Comparison of ENCODE assay signal across 10 mouse cellular contexts in genomic region chr19:4981767-4982166, GRCm38 (mm10). TPM values are rescaled to one million over a fixed set of nuclear protein-coding genes. Genes with fewer than 3 reads are reported as not detected.
DNase-seq lines count a peak whose midpoint lies in the region; ATAC-seq and TF ChIP-seq lines count a peak whose summit lies in the region.
"Had no signal": no experiment of that assay in that cellular context is flagged by ENCODE, and none has a peak within 500 bp of the region (broad histone marks: within the 10 kb centered on the region; RNA-seq: fewer than 3 reads in every experiment).

No protein-coding gene starts in this region.

- H3K27me3 ChIP-seq in heart, embryonic 10.5 days (ENCODE audit: insufficient read depth, poor library complexity, severe bottlenecking), result peaks cover 38% of the 10 kb centered on the region
- no peaks in the 10 kb centered on the region for H3K27me3 ChIP-seq in thymus, adult 2 months (ENCODE audit: control insufficient read depth, insufficient read depth, low read length)
- no peaks in the 10 kb centered on the region for H3K27me3 ChIP-seq in lung, postnatal 0 days (replicated peaks; ENCODE audit: insufficient read depth, low read length)

- no peak for TF ChIP-seq EP300 in lung, postnatal 0 days (IDR thresholded peaks at IDR 0.05)

- H3K4me1 ChIP-seq in heart, embryonic 10.5 days, result no peaks in the 10 kb centered on the region
- H3K4me1 ChIP-seq in thymus, adult 2 months (replicated peaks; ENCODE audit: control insufficient read depth, insufficient read depth, low read length), result peaks cover 12% of the 10 kb centered on the region
- no peaks in the 10 kb centered on the region for H3K4me1 ChIP-seq in lung, postnatal 0 days (ENCODE audit: insufficient read depth, low read depth, low read length)
- H3K4me1 ChIP-seq: embryonic facial prominence, embryonic 13.5 days; limb, embryonic 13.5 days had no signal

- no peak for TF ChIP-seq CTCF in thymus, adult 2 months (IDR thresholded peaks at IDR 0.05; ENCODE audit: borderline replicate concordance, control insufficient read depth, extremely low read depth, insufficient read depth, low read length, poor library complexity)
- peak; percentile 80 for TF ChIP-seq CTCF in lung, postnatal 0 days (IDR thresholded peaks at IDR 0.05)

- H3K4me2 ChIP-seq in lung, postnatal 0 days (replicated peaks; ENCODE audit: low read depth, low read length), result no peak overlapping the region
- H3K4me2 ChIP-seq: embryonic facial prominence, embryonic 13.5 days; limb, embryonic 13.5 days had no signal

- TF ChIP-seq POLR2A in thymus, adult 2 months (IDR thresholded peaks at IDR 0.05; ENCODE audit: control insufficient read depth, extremely low read depth, insufficient read depth, low read length, poor library complexity), result no peak

- H3K4me3 ChIP-seq in heart, embryonic 10.5 days, result no peak overlapping the region
- no peak overlapping the region for H3K4me3 ChIP-seq in thymus, adult 2 months (ENCODE audit: control insufficient read depth, insufficient read depth, low read length)
- no peak overlapping the region for H3K4me3 ChIP-seq in lung, postnatal 0 days (ENCODE audit: low read depth, low read length)
- H3K4me3 ChIP-seq: embryonic facial prominence, embryonic 13.5 days; limb, embryonic 13.5 days had no signal

- DNase-seq in heart, adult 8-10 months (ENCODE audit: low spot score), result peak; percentile 39
- no peak for DNase-seq in heart, embryonic 10.5 days (ENCODE audit: low spot score)
- peak; percentile 40 for DNase-seq in thymus, adult 2 months
- DNase-seq in thymus, postnatal 36 days, result no peak
- peak; percentile 41 for DNase-seq in c-Kit-negative CD71-positive TER-119-positive erythroid progenitor cells, embryonic 14.5 days (ENCODE audit: low read depth, low spot score)
- peak; percentile 69 for DNase-seq in forelimb bud, embryonic 11.5 days (ENCODE audit: low read depth, low spot score)
- peak; percentile 72 for DNase-seq in lung, postnatal 0 days (ENCODE audit: low spot score)

- peaks cover 7% of the 10 kb centered on the region; the same call in 1 of the 2 replicates for H3K36me3 ChIP-seq in heart, embryonic 10.5 days
- H3K36me3 ChIP-seq in thymus, adult 2 months (ENCODE audit: control insufficient read depth, insufficient read depth, low read length), result no peaks in the 10 kb centered on the region
- no peaks in the 10 kb centered on the region for H3K36me3 ChIP-seq in lung, postnatal 0 days (ENCODE audit: insufficient read depth, low read length)
- H3K36me3 ChIP-seq: embryonic facial prominence, embryonic 13.5 days; limb, embryonic 13.5 days had no signal

- H3K27ac ChIP-seq in heart, embryonic 10.5 days, result no peak overlapping the region
- H3K27ac ChIP-seq in thymus, adult 2 months (ENCODE audit: control insufficient read depth, insufficient read depth, low read length), result no peak overlapping the region
- H3K27ac ChIP-seq in lung, postnatal 0 days (ENCODE audit: low read length), result no peak overlapping the region
- H3K27ac ChIP-seq: embryonic facial prominence, embryonic 13.5 days; limb, embryonic 13.5 days had no signal

- no peak for ATAC-seq in lung, postnatal 0 days
- no peak for ATAC-seq in granulocyte monocyte progenitor cell, adult 5-6 weeks (replicated peaks; ENCODE audit: poor library complexity, severe bottlenecking)

- no peak overlapping the region for H3K9ac ChIP-seq in lung, postnatal 0 days (replicated peaks; ENCODE audit: low read depth)
- H3K9ac ChIP-seq: embryonic facial prominence, embryonic 13.5 days; limb, embryonic 13.5 days had no signal

- no peaks in the 10 kb centered on the region for H3K9me3 ChIP-seq in heart, embryonic 10.5 days
- H3K9me3 ChIP-seq in lung, postnatal 0 days (ENCODE audit: low read length), result no peaks in the 10 kb centered on the region
- H3K9me3 ChIP-seq: embryonic facial prominence, embryonic 13.5 days; limb, embryonic 13.5 days had no signal

RNA-seq across cellular contexts. Expression of gene Npas4, which starts 8.3 kb away (rescaled TPM):
- total RNA-seq in heart, adult 8-10 months (2022), result under 1 TPM in 1 of 4 experiments, not detected in 3; 0.08 TPM
- polyA plus RNA-seq in heart, embryonic 10.5 days (2016; fragmentation: Nextera tagmentation; extraction: Ambion mirVana), result 0.24 and 0.34 TPM in 2 replicates
- 0.57 and 0.59 TPM in 2 replicates for polyA plus RNA-seq in thymus, adult 2 months (2012; rRNA removed)
- 0.04 TPM in 1 of 2 replicates, not detected in the other for polyA plus RNA-seq in lung, postnatal 0 days (2015; fragmentation: Nextera tagmentation; extraction: Ambion mirVana)
- not detected in 2 replicates for total RNA-seq in granulocyte monocyte progenitor cell, adult 5-6 weeks (2014; fragmentation: Nextera tagmentation)
- not detected in 2 replicates for total RNA-seq in granulocyte monocyte progenitor cell, adult 5-6 weeks (2017)
- polyA plus RNA-seq: embryonic facial prominence, embryonic 13.5 days; limb, embryonic 13.5 days had no signal

RNA-seq across cellular contexts. Expression of gene Mrpl11, which starts 19.8 kb away (rescaled TPM):
- 10 to 100 TPM; 62.8 to 74.0 (median 69.9) TPM for total RNA-seq in heart, adult 8-10 months (2022)
- 128 and 142 TPM in 2 replicates for polyA plus RNA-seq in heart, embryonic 10.5 days (2016; fragmentation: Nextera tagmentation; extraction: Ambion mirVana)
- 25.8 and 27.3 TPM in 2 replicates for polyA plus RNA-seq in thymus, adult 2 months (2012; rRNA removed)
- polyA plus RNA-seq in lung, postnatal 0 days (2015; fragmentation: Nextera tagmentation; extraction: Ambion mirVana), result 52.1 and 55.1 TPM in 2 replicates
- 51.9 and 53.3 TPM in 2 replicates for total RNA-seq in granulocyte monocyte progenitor cell, adult 5-6 weeks (2014; fragmentation: Nextera tagmentation)
- 58.8 and 81.4 TPM in 2 replicates for total RNA-seq in granulocyte monocyte progenitor cell, adult 5-6 weeks (2017)

RNA-seq across cellular contexts. Expression of gene Peli3, which starts 38.8 kb away (rescaled TPM):
- 1 to 10 TPM; 3.8 to 7.6 (median 5.2) TPM for total RNA-seq in heart, adult 8-10 months (2022)
- polyA plus RNA-seq in heart, embryonic 10.5 days (2016; fragmentation: Nextera tagmentation; extraction: Ambion mirVana), result 0.32 and 1.0 TPM in 2 replicates
- 2.1 and 2.3 TPM in 2 replicates for polyA plus RNA-seq in thymus, adult 2 months (2012; rRNA removed)
- polyA plus RNA-seq in lung, postnatal 0 days (2015; fragmentation: Nextera tagmentation; extraction: Ambion mirVana), result 0.85 and 1.8 TPM in 2 replicates
- total RNA-seq in granulocyte monocyte progenitor cell, adult 5-6 weeks (2014; fragmentation: Nextera tagmentation), result not detected in 2 replicates
- total RNA-seq in granulocyte monocyte progenitor cell, adult 5-6 weeks (2017), result 0.10 and 3.3 TPM in 2 replicates

RNA-seq across cellular contexts. Expression of gene Slc29a2, which starts 41.9 kb away (rescaled TPM):
- 10 to 100 TPM in 2 of 4 experiments, 1 to 10 TPM in 2; 8.8 to 11.9 (median 10.6) TPM for total RNA-seq in heart, adult 8-10 months (2022)
- polyA plus RNA-seq in heart, embryonic 10.5 days (2016; fragmentation: Nextera tagmentation; extraction: Ambion mirVana), result 7.6 and 12.0 TPM in 2 replicates
- polyA plus RNA-seq in thymus, adult 2 months (2012; rRNA removed), result 12.7 and 14.6 TPM in 2 replicates
- polyA plus RNA-seq in lung, postnatal 0 days (2015; fragmentation: Nextera tagmentation; extraction: Ambion mirVana), result 0.88 TPM in 2 replicates
- total RNA-seq in granulocyte monocyte progenitor cell, adult 5-6 weeks (2014; fragmentation: Nextera tagmentation), result 3.1 and 12.2 TPM in 2 replicates
- 2.5 and 4.2 TPM in 2 replicates for total RNA-seq in granulocyte monocyte progenitor cell, adult 5-6 weeks (2017)

RNA-seq across cellular contexts. Expression of gene Dpp3, which starts 53.7 kb away (rescaled TPM):
- 10 to 100 TPM; 17.0 to 20.0 (median 18.3) TPM for total RNA-seq in heart, adult 8-10 months (2022)
- polyA plus RNA-seq in heart, embryonic 10.5 days (2016; fragmentation: Nextera tagmentation; extraction: Ambion mirVana), result 155 and 156 TPM in 2 replicates
- polyA plus RNA-seq in thymus, adult 2 months (2012; rRNA removed), result 153 and 175 TPM in 2 replicates
- polyA plus RNA-seq in lung, postnatal 0 days (2015; fragmentation: Nextera tagmentation; extraction: Ambion mirVana), result 47.6 and 47.7 TPM in 2 replicates
- total RNA-seq in granulocyte monocyte progenitor cell, adult 5-6 weeks (2014; fragmentation: Nextera tagmentation), result 48.5 and 66.6 TPM in 2 replicates
- 38.7 and 41.0 TPM in 2 replicates for total RNA-seq in granulocyte monocyte progenitor cell, adult 5-6 weeks (2017)

Comparison
In these comparisons a context has a peak if more than half of its experiments do, and no peak if none do; other contexts are left out.
1. DNase-seq: peak in heart, adult 8-10 months (single experiment), thymus, adult 2 months (single experiment), c-Kit-negative CD71-positive TER-119-positive erythroid progenitor cells, embryonic 14.5 days (single experiment), forelimb bud, embryonic 11.5 days (single experiment) and lung, postnatal 0 days (single experiment); none in heart, embryonic 10.5 days (single experiment) and thymus, postnatal 36 days (0 of 2).